Mouse (Mus musculus) MN1 (cell line): Measurements from ENCODE around the gene Dgcr2.

Experiments used
- DNase-seq: peaks from one replicate; pipeline ENCODE4 v3.0.0-alpha.2; 2016; ENCODE audit warnings: low spot score

Dgcr2 gene

DNA sequence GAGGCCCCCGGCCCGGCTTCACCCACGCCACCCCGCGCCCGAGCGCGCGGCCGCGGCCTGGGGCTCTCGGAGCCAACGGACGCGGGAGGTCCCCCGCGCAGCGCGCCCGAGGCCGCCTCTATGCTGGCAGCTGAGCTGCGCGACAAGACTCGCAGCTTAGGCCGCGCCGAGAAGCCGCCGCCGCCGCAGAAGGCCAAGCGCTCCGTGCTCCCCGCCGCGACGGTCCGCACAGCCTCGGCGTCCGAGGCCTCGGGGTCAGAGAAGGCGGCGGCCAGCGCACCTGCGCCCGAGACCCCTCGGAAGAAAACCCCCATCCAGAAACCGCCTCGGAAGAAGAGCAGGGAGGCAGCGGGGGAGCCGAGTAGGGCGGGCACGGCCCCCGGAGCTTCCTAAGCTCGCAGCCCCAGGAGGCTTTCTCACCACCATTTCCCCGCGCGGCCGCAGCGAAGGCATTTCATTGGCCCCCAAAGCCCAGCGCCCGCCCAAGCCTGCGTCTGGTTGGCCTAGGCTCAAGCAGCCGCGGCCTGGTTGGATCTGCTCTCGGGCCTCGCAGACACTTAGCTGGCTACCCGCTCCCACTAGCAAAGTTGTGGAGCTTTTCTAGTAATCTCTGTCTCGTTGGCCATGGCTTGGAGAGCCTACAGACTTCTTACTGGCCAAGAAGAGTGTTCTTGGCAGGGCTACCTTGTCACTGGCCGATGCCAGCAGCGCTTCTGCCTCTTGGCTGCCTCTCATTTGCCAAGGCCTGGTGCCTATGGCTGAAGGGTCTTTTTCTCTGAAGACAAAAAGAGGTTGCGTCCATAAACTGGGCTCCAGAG lies 91.0 kb downstream of the Dgcr2 start:
- DNase-seq: no peak

DNA sequence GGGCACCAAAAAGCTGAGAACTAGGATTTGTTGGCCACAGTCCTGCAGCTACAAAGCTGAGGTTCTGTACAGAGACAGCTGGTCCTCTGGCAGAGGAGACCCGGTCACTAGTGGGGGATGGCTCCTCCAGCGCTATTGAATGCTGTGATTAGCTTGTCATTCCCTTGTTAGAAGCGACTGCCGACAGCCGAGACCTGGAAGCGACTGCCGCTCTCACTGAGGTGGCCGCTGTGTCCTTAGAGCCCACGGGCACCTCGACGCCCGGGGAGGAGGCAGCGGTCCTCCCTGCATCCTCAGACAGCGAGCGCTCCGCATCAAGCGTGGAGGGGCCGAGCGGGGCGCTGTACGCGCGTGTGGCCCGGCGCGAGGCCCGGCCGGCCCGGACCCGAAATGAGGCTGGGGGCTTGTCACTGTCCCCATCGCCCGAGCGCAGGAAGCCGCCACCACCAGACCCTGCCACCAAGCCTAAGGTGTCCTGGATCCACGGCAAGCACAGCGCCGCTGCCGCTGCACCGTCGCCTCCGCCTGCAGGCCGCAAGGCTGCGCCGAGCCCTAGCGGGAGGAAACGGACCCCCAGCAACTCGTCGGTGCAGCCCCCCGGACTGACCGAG lies 91.7 kb downstream of the Dgcr2 start:
- DNase-seq: no peak

- DNase-seq: no peak
Observed at GRCm38 (mm10) chr16:17804982-17805381, 93.4 kb downstream of the Dgcr2 start.

DNA sequence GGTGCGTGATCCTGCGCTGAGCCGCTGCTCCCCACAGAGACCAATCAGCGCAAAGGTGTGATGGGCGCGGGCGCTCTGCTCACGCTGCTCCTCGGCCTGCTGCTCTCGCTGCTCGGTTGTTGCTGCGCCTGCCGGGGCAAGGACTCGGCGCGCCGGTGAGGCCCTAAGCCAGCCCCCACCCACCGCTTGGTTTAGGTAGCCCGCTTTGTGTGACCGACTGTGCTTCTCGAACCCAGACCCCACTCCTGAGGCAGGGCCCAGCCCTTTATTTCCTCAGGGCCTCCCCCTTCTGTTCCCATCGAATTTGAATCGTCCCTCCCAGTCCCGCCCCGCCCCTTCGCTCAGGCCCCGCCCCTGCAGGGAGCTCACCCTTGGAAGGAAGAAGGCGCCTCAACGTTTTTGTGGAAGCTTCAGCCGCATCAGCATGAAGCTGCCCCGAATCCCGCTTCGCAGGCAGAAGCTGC lies 93.9 kb downstream of the Dgcr2 start:
- DNase-seq: no peak

DNA sequence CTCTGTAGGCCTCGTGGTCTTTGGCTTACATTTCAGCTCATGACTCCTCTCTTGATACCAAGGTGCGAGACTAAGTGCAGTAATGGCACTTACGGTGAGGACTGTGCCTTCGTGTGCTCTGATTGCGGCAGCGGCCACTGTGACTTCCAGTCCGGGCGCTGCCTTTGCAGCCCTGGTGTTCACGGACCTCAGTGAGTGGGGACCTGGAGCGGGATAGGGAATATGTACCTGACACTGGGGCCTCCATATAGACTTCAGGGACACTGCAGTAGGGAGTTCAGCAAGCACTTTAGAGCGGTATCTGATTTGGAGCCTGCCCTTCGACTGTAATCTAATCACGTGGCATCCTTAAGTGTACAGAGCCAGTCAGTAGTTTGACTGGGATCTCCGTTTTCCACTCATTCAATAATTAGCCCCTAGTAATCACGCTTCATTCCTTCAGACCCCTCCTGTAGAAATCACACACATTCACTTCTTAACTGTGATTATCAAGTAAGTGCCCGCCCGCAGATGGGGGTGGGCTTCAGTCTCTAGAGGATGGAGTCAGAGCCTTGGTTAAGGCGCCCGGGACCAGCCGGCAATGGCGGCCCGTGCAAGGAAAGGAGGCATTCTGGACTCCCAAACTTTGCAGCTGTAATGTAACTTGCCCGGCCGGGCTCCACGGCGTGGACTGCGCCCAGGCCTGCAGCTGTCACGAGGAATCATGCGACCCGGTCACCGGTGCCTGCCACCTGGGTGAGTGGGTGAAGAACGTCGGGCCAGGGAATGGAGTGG lies 94.5 kb downstream of the Dgcr2 start:
- no peak for DNase-seq

DNA sequence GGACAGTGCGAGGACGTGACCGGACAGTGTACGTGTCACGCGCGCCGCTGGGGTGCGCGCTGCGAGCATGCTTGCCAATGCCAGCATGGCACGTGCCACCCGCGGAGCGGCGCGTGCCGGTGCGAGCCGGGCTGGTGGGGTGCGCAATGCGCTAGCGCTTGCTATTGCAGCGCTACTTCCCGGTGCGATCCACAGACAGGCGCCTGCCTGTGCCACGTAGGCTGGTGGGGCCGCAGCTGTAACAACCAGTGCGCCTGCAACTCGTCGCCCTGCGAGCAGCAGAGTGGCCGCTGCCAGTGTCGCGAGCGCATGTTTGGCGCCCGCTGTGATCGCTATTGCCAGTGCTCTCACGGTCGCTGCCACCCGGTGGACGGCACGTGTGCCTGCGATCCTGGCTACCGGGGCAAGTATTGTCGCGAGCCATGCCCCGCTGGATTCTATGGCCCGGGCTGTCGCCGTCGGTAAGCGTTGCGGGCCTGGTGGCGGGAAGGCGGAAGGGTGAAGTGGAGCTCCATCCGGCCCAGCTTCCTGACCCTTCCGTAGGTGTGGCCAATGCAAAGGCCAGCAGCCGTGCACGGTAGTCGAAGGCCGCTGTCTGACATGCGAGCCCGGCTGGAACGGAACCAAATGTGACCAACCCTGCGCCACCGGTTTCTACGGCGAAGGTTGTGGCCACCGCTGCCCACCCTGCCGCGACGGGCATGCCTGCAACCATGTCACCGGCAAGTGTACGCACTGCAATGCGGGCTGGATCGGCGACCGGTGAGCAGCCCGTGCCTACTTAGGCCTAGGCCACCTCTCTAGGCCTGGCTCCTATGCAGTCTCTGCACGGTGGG lies 95.3 kb downstream of the Dgcr2 start:
- DNase-seq: no peak

GRCm38 (mm10) chr16:17802456-17802838 lies 95.9 kb downstream of the Dgcr2 start:
- DNase-seq: no peak

DNA sequence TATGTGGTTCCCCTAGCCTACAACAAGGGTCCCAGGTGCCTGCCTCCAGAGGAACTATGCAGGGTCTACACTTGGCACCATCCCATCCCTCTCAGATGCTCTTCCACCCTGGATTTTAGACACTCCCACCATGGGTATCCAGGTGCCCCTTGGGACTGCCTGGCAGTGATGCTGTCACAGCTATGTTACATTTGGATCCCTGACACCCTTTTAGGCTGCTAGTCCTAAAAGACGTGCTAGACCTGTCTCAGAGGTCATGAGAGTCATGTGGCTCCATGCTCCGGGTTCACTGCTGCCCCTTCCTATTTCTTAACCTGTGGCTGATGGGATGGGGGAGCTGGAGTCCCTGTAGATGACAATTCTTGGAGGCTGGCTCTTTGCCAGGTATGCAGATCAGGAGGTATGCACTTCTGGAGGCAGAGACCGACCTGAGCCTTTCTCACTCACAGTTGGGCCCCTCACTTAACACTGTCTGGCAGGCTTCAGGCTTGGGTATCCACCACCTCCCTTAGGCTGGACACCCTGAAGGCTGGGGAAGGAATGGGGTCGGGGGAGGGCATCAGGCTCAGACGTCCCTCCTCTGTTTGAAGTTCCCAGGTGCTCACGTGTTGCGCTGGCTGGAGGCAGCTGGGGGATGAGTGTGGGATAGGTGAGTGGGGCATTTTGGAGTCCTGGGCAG lies 96.4 kb downstream of the Dgcr2 start:
- DNase-seq: no peak

- DNase-seq: no peak
Observed at GRCm38 (mm10) chr16:17799584-17799983, 98.8 kb downstream of the Dgcr2 start.

GRCm38 (mm10) chr16:17798321-17799180 lies 99.8 kb downstream of the Dgcr2 start:
- DNase-seq: peak; percentile 76

DNA sequence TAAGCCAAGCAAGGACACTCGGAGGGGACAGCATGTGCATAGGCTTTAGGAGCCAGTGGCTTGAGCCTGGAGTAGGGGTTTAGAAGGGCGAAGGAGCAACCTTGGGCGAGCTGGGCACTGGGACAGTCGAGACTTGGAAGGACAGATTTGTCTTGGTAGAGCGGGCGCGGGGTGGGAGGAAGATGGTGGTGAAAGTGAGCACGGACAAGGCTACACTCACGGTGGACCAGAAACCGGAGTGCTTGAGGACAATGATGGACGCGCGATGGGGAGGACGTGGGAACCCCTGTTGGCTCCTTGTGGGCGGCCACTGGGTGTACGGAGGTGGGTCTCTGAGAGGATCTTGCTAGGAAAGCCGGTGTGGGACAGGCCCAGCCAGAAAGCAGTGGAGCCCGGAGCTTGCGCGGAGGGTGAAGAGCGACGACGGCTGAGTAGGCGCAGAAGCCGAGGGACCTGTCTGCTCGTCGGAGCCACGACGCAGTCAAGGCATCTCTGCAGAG lies 100.5 kb downstream of the Dgcr2 start:
- DNase-seq: peak; percentile 63

DNA sequence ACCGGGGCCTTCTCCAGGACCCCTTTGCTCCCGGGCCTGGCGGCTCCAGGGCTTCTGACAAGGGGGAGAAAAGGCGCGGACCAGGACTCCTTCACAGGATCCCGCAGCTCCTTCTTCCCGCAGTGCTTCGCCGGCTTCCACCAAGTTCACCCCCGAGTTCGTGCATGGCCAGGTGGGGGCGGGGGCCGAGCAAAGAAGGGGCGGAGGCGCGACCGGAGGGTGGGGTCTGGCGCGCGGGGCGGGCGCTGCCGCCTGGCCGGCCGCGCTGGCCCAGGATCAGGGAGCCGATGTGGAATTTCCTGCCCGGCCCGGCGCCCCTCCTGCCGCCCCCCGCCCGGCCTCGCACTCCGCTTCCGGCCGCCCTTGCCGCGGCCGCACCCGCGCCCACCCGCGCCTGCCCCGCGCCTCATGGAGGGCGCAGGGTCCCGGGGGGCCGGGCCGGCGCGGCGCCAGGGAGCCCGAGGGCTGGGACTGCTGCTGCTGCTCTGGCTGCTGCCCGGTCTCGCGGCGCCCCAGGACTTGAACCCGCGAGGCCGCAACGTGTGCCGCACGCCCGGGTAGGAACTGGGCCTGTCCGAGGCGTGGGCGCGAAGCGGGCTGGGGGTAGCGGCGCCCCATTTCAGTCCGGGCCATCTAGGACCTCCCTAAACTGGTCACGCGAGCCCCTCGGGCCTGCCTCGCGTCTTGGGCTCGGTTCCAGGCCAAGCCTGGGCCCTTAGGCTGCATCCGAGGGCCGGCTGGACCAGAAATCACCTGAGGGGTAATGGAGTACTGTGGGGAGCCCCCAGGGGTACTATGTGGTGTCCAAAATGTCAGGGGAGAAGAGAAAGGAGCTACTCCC lies 101.2 kb downstream of the Dgcr2 start, which contains the start of gene Scarf2:
Gene Scarf2, plus strand, starts transcription at position 312 of the 841 bp plus-strand sequence.
- DNase-seq: peak; percentile 65

- no peak for DNase-seq
Observed at GRCm38 (mm10) chr16:17796519-17796918, 101.8 kb downstream of the Dgcr2 start.

DNA sequence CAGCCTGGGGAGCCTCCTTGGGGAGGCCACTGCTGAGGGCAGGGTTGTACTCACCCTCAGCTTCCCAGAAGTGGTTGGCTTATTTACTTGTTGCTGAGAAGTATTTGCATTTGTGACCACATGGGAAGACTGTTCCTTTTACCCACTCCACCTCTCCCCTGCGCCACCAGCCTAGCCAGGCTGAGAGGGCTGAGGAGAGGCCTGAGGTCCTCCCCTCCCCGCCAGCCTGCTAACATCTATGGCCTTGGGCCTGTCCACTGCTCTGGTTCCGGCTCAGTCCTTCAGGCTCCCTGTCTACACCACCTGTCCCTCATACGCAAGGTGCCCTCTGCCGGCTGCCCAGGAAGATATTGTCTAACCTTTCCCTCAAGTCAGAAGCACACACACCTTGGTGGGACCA lies 102.7 kb downstream of the Dgcr2 start:
- no peak for DNase-seq

DNA sequence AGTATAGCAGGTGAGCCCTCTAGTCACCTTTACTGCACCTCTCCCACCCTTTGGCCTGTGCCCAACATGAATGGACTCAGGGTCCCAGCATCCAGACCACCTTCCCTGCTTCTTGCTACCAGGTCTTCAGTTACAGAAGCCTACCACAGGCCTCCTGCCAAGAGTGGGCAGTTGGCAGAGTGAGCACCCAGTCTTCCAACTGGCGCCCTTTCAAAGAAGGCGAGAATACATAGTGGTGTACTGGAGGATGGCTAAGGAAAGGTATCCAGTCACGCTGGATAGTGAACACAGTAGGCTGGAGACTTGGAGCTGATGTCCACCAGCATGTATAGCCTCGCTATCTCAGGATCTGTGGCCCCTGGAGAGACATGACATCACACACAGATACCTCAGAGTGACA lies 104.3 kb downstream of the Dgcr2 start:
- DNase-seq: no peak

GRCm38 (mm10) chr16:17792728-17793127 lies 105.6 kb downstream of the Dgcr2 start:
- DNase-seq: no peak
